Mouse (Mus musculus) forelimb bud, embryonic 11.5 days (tissue): ENCODE results near the gene Runx3.

Source experiments
- DNase-seq: peaks from one replicate; pipeline ENCODE4 v3.0.0-alpha.2; 2012; ENCODE audit warnings: low read depth, low spot score

Runx3 gene

GRCm38 (mm10) chr4:135120342-135121100, at the start of gene Runx3:
Gene Runx3, plus strand, starts transcription at chr4:135120652.
- DNase-seq = no peak

GRCm38 (mm10) chr4:135072671-135073070, 47.8 kb upstream of the Runx3 start:
- no peak for DNase-seq

GRCm38 (mm10) chr4:135073523-135073922, 46.9 kb upstream of the Runx3 start:
- no peak for DNase-seq

GRCm38 (mm10) chr4:135074646-135075045, 45.8 kb upstream of the Runx3 start:
- no peak for DNase-seq

- no peak for DNase-seq
Observed at GRCm38 (mm10) chr4:135075360-135075759, 45.1 kb upstream of the Runx3 start.

GRCm38 (mm10) chr4:135076611-135077010, 43.8 kb upstream of the Runx3 start:
- no peak for DNase-seq

GRCm38 (mm10) chr4:135077196-135077595, 43.3 kb upstream of the Runx3 start:
- no peak for DNase-seq

- no peak for DNase-seq
Observed at GRCm38 (mm10) chr4:135079859-135080640, 40.4 kb upstream of the Runx3 start.

GRCm38 (mm10) chr4:135080641-135080920, 39.9 kb upstream of the Runx3 start:
- DNase-seq = no peak

GRCm38 (mm10) chr4:135083089-135083488, 37.4 kb upstream of the Runx3 start:
- no peak for DNase-seq

GRCm38 (mm10) chr4:135085077-135085853, 35.2 kb upstream of the Runx3 start:
- DNase-seq = no peak

GRCm38 (mm10) chr4:135090613-135091012, 29.8 kb upstream of the Runx3 start:
- DNase-seq = no peak

GRCm38 (mm10) chr4:135092871-135093270, 27.6 kb upstream of the Runx3 start:
- no peak for DNase-seq

GRCm38 (mm10) chr4:135095693-135096092, 24.8 kb upstream of the Runx3 start:
- no peak for DNase-seq

GRCm38 (mm10) chr4:135097910-135098891, 22.3 kb upstream of the Runx3 start:
- DNase-seq = no peak

GRCm38 (mm10) chr4:135102019-135102740, 18.3 kb upstream of the Runx3 start:
- no peak for DNase-seq

- DNase-seq = no peak
Observed at GRCm38 (mm10) chr4:135102761-135103160, 17.7 kb upstream of the Runx3 start.

GRCm38 (mm10) chr4:135103800-135104199, 16.7 kb upstream of the Runx3 start:
- DNase-seq = no peak

- DNase-seq = peak; percentile 13
Observed at GRCm38 (mm10) chr4:135106968-135107367, 13.5 kb upstream of the Runx3 start.

- DNase-seq = no peak
Observed at GRCm38 (mm10) chr4:135108666-135109065, 11.8 kb upstream of the Runx3 start.
